Mouse (Mus musculus): ENCODE data around the gene Gm49776. TPM values are rescaled to one million over a fixed set of nuclear protein-coding genes. Genes with fewer than 3 reads are reported as not detected.
"Not testable (repeated sequence)": the region's sequence is repeated elsewhere in the genome, so short reads cannot be mapped to it uniquely, and the experiment has no call there.

Gene Gm49776
- polyA plus RNA-seq, 1 experiment from 2014 or later = 3.0 TPM

DNA sequence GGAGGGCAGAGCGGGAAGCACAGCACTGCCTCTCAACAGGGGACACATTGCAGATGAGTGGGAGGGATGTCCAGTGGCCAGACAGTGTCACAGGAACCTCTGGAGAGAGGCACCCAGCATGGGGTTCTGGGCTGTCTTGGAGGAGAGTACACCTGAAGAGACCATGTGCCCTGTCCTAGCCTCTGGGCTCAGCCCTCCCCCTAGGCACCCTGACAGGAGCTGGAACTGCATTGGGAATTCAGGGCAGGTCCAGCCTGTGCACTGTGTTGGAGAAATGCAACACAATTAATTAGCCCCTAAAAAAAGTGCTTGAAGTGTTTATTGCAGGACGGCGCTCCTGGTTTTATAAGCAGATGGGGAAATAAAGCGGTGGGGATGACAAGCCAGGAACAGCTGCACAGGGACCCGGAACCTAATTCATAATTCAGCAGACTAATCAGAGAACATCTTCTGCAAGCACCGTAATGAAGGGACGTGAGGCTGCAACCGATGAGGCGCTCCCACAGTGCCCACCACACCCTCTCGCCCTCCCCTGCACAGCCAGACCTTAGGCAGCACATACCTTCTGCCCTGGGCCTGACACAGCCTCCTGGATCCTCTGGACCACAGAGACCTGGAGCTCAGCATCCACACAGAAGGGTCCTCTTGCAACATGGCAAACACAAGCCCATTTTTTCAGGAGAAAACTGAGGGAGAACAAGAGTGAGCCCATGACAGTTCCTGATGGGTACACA lies 59.6 kb downstream of the Gm49776 start:
- Histone ChIP-seq H3K4me1 (peaks cover 25% of the 10 kb centered on the region; the same call in 1 of the 2 replicates), H3K36me3 (no peaks in the 10 kb centered on the region), H3K4me2 (no peak overlapping the region), H3K9me3 (no peaks in the 10 kb centered on the region), H3K9ac (0 out of 2 replicates have a peak overlapping the region, but pooled peaks have one; percentile 16), H3K27ac (no peak overlapping the region), H3K27me3 (no peaks in the 10 kb centered on the region), H3K4me3 (no peak overlapping the region)
- no peak for ATAC-seq (ENCODE audit: insufficient number of reproducible peaks, insufficient read depth, low FRiP score, low TSS enrichment, low read depth)
- WGBS = 80% methylated on average over 10 of the region's 10 CpGs

GRCm38 (mm10) chr16:18197881-18198280 lies 60.2 kb downstream of the Gm49776 start:
- Histone ChIP-seq H3K9me3 (no peaks in the 10 kb centered on the region), H3K4me3 (no peak overlapping the region), H3K9ac (no peak overlapping the region), H3K27ac (no peak overlapping the region), H3K27me3 (no peaks in the 10 kb centered on the region), H3K36me3 (no peaks in the 10 kb centered on the region), H3K4me1 (peaks cover 25% of the 10 kb centered on the region; the same call in 1 of the 2 replicates), H3K4me2 (no peak overlapping the region)
- no peak for ATAC-seq (ENCODE audit: insufficient number of reproducible peaks, insufficient read depth, low FRiP score, low TSS enrichment, low read depth)
- WGBS = 79% methylated on average over 6 of the region's 6 CpGs

DNA sequence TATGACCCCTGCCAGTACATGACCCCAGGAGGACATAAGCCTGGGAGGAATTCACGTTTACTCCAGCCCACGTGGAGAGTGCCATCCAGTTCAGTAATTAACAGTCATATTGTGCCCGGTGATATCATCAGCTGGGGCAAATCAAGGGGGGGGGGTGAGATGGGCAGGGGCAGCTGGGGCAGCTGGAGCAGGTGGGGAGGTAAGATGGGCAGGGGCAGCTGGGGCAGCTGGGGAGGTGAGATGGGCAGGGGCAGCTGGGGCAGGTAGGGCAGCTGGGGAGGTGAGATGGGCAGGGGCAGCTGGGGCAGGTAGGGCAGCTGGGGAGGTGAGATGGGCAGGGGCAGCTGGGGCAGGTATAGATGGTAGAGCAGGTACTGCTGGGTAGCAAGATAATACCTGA lies 62.6 kb downstream of the Gm49776 start:
- peaks cover 20% of the 10 kb centered on the region; the same call in 1 of the 2 replicates for H3K4me1 ChIP-seq
- WGBS = 48% methylated on average over 3 of the region's 3 CpGs
- H3K27me3 ChIP-seq; H3K4me2 ChIP-seq; ATAC-seq (ENCODE audit: insufficient number of reproducible peaks, insufficient read depth, low FRiP score, low TSS enrichment, low read depth); H3K36me3 ChIP-seq; H3K27ac ChIP-seq; H3K9me3 ChIP-seq; H3K4me3 ChIP-seq; H3K9ac ChIP-seq: not testable (repeated sequence)

MicroRNAs within 50 kb of the gene (microRNA counts, 519-probe panel; counts per million panel counts)
- 2,344 counts per million, percentile 58 among the panel's probes with 10 or more counts for microRNA mmu-miR-1306

Small RNA genes within 50 kb of the gene (microRNA-seq; reads per million reads assigned to microRNA genes)
- gene Gm24572 (2.6 reads per million, percentile 9 among the genes with 10 or more reads in this experiment), gene Mir1306 (247 reads per million, percentile 65 among the genes with 10 or more reads in this experiment)

Other genes starting within 250 kb of the Gm49776 start
- gene Dgcr6, start 205.5 kb downstream of the Gm49776 start, polyA plus RNA-seq (2015; fragmentation: Nextera tagmentation; extraction: Ambion mirVana) = 118 and 123 TPM in 2 replicates
- 8.2 and 10.5 TPM in 2 replicates for gene Prodh, start 168.1 kb downstream of the Gm49776 start, polyA plus RNA-seq (2015; fragmentation: Nextera tagmentation; extraction: Ambion mirVana)
- gene Rtn4r, start 130.7 kb downstream of the Gm49776 start, polyA plus RNA-seq (2015; fragmentation: Nextera tagmentation; extraction: Ambion mirVana) = 5.6 and 6.3 TPM in 2 replicates
- not detected in 2 replicates for gene Ccdc188, start 40.4 kb downstream of the Gm49776 start, polyA plus RNA-seq (2015; fragmentation: Nextera tagmentation; extraction: Ambion mirVana)
- 13.9 and 18.1 TPM in 2 replicates for gene Zdhhc8, start 23.2 kb downstream of the Gm49776 start, polyA plus RNA-seq (2015; fragmentation: Nextera tagmentation; extraction: Ambion mirVana)
- 110 and 112 TPM in 2 replicates for gene Trmt2a, start 9.6 kb downstream of the Gm49776 start, polyA plus RNA-seq (2015; fragmentation: Nextera tagmentation; extraction: Ambion mirVana)
- 608 and 686 TPM in 2 replicates for gene Ranbp1, start 9.6 kb downstream of the Gm49776 start, polyA plus RNA-seq (2015; fragmentation: Nextera tagmentation; extraction: Ambion mirVana)
- gene Dgcr8, start 30.9 kb upstream of the Gm49776 start, polyA plus RNA-seq (2015; fragmentation: Nextera tagmentation; extraction: Ambion mirVana) = 38.6 and 39.9 TPM in 2 replicates
- 27.6 and 30.6 TPM in 2 replicates for gene Tango2, start 89.8 kb upstream of the Gm49776 start, polyA plus RNA-seq (2015; fragmentation: Nextera tagmentation; extraction: Ambion mirVana)
- gene Arvcf, start 89.9 kb upstream of the Gm49776 start, polyA plus RNA-seq (2015; fragmentation: Nextera tagmentation; extraction: Ambion mirVana) = 30.8 and 33.6 TPM in 2 replicates
- gene Txnrd2, start 168.1 kb upstream of the Gm49776 start, polyA plus RNA-seq (2015; fragmentation: Nextera tagmentation; extraction: Ambion mirVana) = 14.9 and 17.7 TPM in 2 replicates
- gene Comt, start 168.5 kb upstream of the Gm49776 start, polyA plus RNA-seq (2015; fragmentation: Nextera tagmentation; extraction: Ambion mirVana) = 73.9 and 78.8 TPM in 2 replicates
- gene Gnb1l, start 240.4 kb upstream of the Gm49776 start, polyA plus RNA-seq (2015; fragmentation: Nextera tagmentation; extraction: Ambion mirVana) = 19.7 and 20.3 TPM in 2 replicates
- gene Rtl10, start 240.6 kb upstream of the Gm49776 start, polyA plus RNA-seq (2015; fragmentation: Nextera tagmentation; extraction: Ambion mirVana) = 5.4 and 5.5 TPM in 2 replicates